Mouse (Mus musculus) midbrain, embryonic 11.5 days (tissue): ENCODE measurements around the gene Upk1b. TPM values are rescaled to one million over a fixed set of nuclear protein-coding genes. Genes with fewer than 3 reads are reported as not detected.

Source experiments
- ATAC-seq: fragments of 200-750 bp; cut with Nextera tagmentation; 2 replicates; pipeline ENCODE4 v1.8.0; 2017; ENCODE audit warnings: moderate TSS enrichment, moderate library complexity; ENCODE audit not compliant: low FRiP score
- DNase-seq: peaks from one replicate; pipeline ENCODE4 v3.0.0; 2015; ENCODE audit warnings: low spot score; ENCODE audit errors: missing footprints
- H3K27ac ChIP-seq: fragments of 300-500 bp; sonication (generic); 2 replicates; pipeline ENCODE4 v1.5.1; 2014; ENCODE audit warnings: low read depth, low read length
- H3K27me3 ChIP-seq: fragments of 300-500 bp; sonication (generic); 2 replicates; pipeline ENCODE4 v1.6.1; 2014; ENCODE audit warnings: mild to moderate bottlenecking, low read length, moderate library complexity, mixed read lengths; ENCODE audit not compliant: control insufficient read depth, insufficient read depth
- H3K36me3 ChIP-seq: fragments of 300-500 bp; sonication (generic); 2 replicates; pipeline ENCODE4 v1.6.1; 2014; ENCODE audit warnings: mild to moderate bottlenecking, low read length, moderate library complexity, mixed read lengths; ENCODE audit not compliant: control insufficient read depth, insufficient read depth
- H3K4me1 ChIP-seq: fragments of 300-500 bp; sonication (generic); 2 replicates; pipeline ENCODE4 v1.6.1; 2014; ENCODE audit warnings: low read length; ENCODE audit not compliant: control insufficient read depth, insufficient read depth
- H3K4me2 ChIP-seq: fragments of 300-500 bp; sonication (generic); 2 replicates; pipeline ENCODE4 v1.6.1; 2014; ENCODE audit warnings: mild to moderate bottlenecking, moderate library complexity
- H3K4me3 ChIP-seq: fragments of 300-500 bp; sonication (generic); 2 replicates; pipeline ENCODE4 v1.5.1; 2014; ENCODE audit warnings: low read depth, low read length
- H3K9ac ChIP-seq: fragments of 300-500 bp; sonication (generic); 2 replicates; pipeline ENCODE4 v1.6.1; 2014; ENCODE audit warnings: low read length
- H3K9me3 ChIP-seq: fragments of 300-500 bp; sonication (generic); 2 replicates; pipeline ENCODE4 v1.6.1; 2016; ENCODE audit warnings: low read length; ENCODE audit not compliant: control insufficient read depth
- WGBS: fragments of 180-500 bp; shearing (Covaris S2); extraction: QIAGEN DNeasy Blood & Tissue Kit; methylation state at CpG from one replicate; pipeline ENCODE4 v1.1.7; 2014; 5-methylcytosine and 5-hydroxymethylcytosine counted together
- polyA plus RNA-seq: library from polyadenylated mRNA; unstranded; fragments of >200 nt; fragmentation: Nextera tagmentation; extraction: Ambion mirVana; gene quantifications from 2 replicates; pipeline ENCODE4 v1.2.1, GENCODE M21; 2014

Upk1b gene
- polyA plus RNA-seq, 1 experiment from 2014 or later: 1.6 TPM

- Histone ChIP-seq H3K9ac (no peak overlapping the region), H3K36me3 (no peaks in the 10 kb centered on the region; the same call in 1 of the 2 replicates), H3K27ac (no peak overlapping the region), H3K27me3 (no peaks in the 10 kb centered on the region), H3K4me1 (no peaks in the 10 kb centered on the region), H3K4me3 (no peak overlapping the region), H3K9me3 (no peaks in the 10 kb centered on the region), H3K4me2 (no peak overlapping the region)
- DNase-seq (no peak), ATAC-seq (no peak)
- 97% methylated on average over 8 of the region's 8 CpGs for WGBS
Measured at GRCm38 (mm10) chr16:38768386-38768785, 31.7 kb downstream of the Upk1b start.

- WGBS: 91% methylated on average over 8 of the region's 8 CpGs
- H3K27me3 ChIP-seq: no peaks in the 10 kb centered on the region
- H3K9ac ChIP-seq: no peak overlapping the region
- H3K27ac ChIP-seq: no peak overlapping the region
- no peak overlapping the region for H3K4me3 ChIP-seq
- H3K36me3 ChIP-seq: no peaks in the 10 kb centered on the region; the same call in 1 of the 2 replicates
- no peaks in the 10 kb centered on the region for H3K9me3 ChIP-seq
- no peak for DNase-seq
- no peak for ATAC-seq
- H3K4me1 ChIP-seq: no peaks in the 10 kb centered on the region
- H3K4me2 ChIP-seq: no peak overlapping the region
Measured at GRCm38 (mm10) chr16:38767761-38768160, 32.4 kb downstream of the Upk1b start.

- Histone ChIP-seq H3K27ac (no peak overlapping the region), H3K4me2 (no peak overlapping the region), H3K9me3 (no peaks in the 10 kb centered on the region), H3K4me3 (no peak overlapping the region), H3K4me1 (no peaks in the 10 kb centered on the region), H3K36me3 (no peaks in the 10 kb centered on the region; the same call in 1 of the 2 replicates), H3K27me3 (no peaks in the 10 kb centered on the region), H3K9ac (no peak overlapping the region)
- WGBS: 76% methylated on average over 3 of the region's 3 CpGs
- ATAC-seq: no peak
- DNase-seq: no peak
Measured at GRCm38 (mm10) chr16:38766671-38767070, 33.5 kb downstream of the Upk1b start.

- Histone ChIP-seq H3K27ac (no peak overlapping the region), H3K27me3 (no peaks in the 10 kb centered on the region), H3K4me2 (no peak overlapping the region), H3K36me3 (no peaks in the 10 kb centered on the region; the same call in 1 of the 2 replicates), H3K4me1 (no peaks in the 10 kb centered on the region), H3K9ac (no peak overlapping the region), H3K9me3 (no peaks in the 10 kb centered on the region), H3K4me3 (no peak overlapping the region)
- DNase-seq (no peak), ATAC-seq (no peak)
- 85% methylated on average over 4 of the region's 4 CpGs for WGBS
Measured at GRCm38 (mm10) chr16:38763508-38763907, 36.6 kb downstream of the Upk1b start.

GRCm38 (mm10) chr16:38762401-38762800 lies 37.7 kb downstream of the Upk1b start:
- Histone ChIP-seq H3K4me1 (no peaks in the 10 kb centered on the region), H3K4me3 (no peak overlapping the region), H3K4me2 (no peak overlapping the region), H3K27ac (no peak overlapping the region), H3K27me3 (no peaks in the 10 kb centered on the region), H3K36me3 (no peaks in the 10 kb centered on the region), H3K9ac (no peak overlapping the region), H3K9me3 (no peaks in the 10 kb centered on the region)
- ATAC-seq (no peak), DNase-seq (no peak)
- WGBS: 83% methylated on average over 8 of the region's 8 CpGs

GRCm38 (mm10) chr16:38761972-38762371 lies 38.2 kb downstream of the Upk1b start:
- Histone ChIP-seq H3K4me3 (no peak overlapping the region), H3K36me3 (no peaks in the 10 kb centered on the region), H3K4me1 (no peaks in the 10 kb centered on the region), H3K9me3 (no peaks in the 10 kb centered on the region), H3K27me3 (no peaks in the 10 kb centered on the region), H3K4me2 (no peak overlapping the region), H3K9ac (no peak overlapping the region), H3K27ac (no peak overlapping the region)
- DNase-seq: no peak
- 88% methylated on average over 5 of the region's 5 CpGs for WGBS
- ATAC-seq: no peak

GRCm38 (mm10) chr16:38760834-38761375 lies 39.2 kb downstream of the Upk1b start:
- Histone ChIP-seq H3K4me1 (no peaks in the 10 kb centered on the region), H3K27me3 (no peaks in the 10 kb centered on the region), H3K27ac (no peak overlapping the region), H3K9ac (no peak overlapping the region), H3K9me3 (no peaks in the 10 kb centered on the region), H3K4me2 (no peak overlapping the region), H3K4me3 (no peak overlapping the region), H3K36me3 (no peaks in the 10 kb centered on the region)
- 87% methylated on average over 6 of the region's 6 CpGs for WGBS
- ATAC-seq: no peak
- no peak for DNase-seq

GRCm38 (mm10) chr16:38760239-38760638 lies 39.9 kb downstream of the Upk1b start:
- no peak overlapping the region for H3K4me2 ChIP-seq
- no peak overlapping the region for H3K9ac ChIP-seq
- ATAC-seq (no peak), DNase-seq (no peak)
- 93% methylated on average over 5 of the region's 5 CpGs for WGBS
- no peaks in the 10 kb centered on the region for H3K4me1 ChIP-seq
- H3K27me3 ChIP-seq: no peaks in the 10 kb centered on the region
- no peak overlapping the region for H3K27ac ChIP-seq
- H3K36me3 ChIP-seq: no peaks in the 10 kb centered on the region
- H3K9me3 ChIP-seq: no peaks in the 10 kb centered on the region
- H3K4me3 ChIP-seq: no peak overlapping the region

- Histone ChIP-seq H3K9ac (no peak overlapping the region), H3K4me1 (no peaks in the 10 kb centered on the region), H3K4me2 (no peak overlapping the region), H3K27me3 (no peaks in the 10 kb centered on the region), H3K36me3 (no peaks in the 10 kb centered on the region), H3K4me3 (no peak overlapping the region), H3K27ac (no peak overlapping the region), H3K9me3 (no peaks in the 10 kb centered on the region)
- DNase-seq: no peak
- no peak for ATAC-seq
- 92% methylated on average over 12 of the region's 12 CpGs for WGBS
Measured at GRCm38 (mm10) chr16:38758104-38758861, 41.8 kb downstream of the Upk1b start.
